Mouse (Mus musculus): ENCODE results near the gene Shisa8.

DNA sequence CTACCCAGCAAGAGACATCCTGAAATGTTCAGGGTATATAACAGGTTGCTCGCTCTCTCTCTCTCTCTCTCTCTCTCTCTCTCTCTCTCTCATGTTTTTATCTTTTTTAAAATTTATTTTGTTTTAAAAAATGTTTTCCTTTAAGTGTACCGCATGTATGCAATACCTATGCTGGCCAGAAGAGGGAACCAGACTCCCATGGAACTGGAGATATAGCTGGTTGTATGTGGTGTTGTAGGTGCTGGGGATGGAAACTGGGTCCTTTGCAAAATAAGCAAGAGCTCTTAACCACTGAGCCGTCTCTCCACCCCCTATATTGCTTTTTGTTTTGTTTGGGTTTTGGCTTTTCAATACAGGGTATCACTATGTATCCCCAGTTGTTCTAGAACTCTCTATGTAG, 39.0 kb upstream of the Shisa8 start:
- TF ChIP-seq E2F4 (IDR thresholded peaks at IDR 0.05; ENCODE audit: insufficient read depth) (no peak), POLR2A (IDR thresholded peaks at IDR 0.05; ENCODE audit: insufficient read length, low read depth) (no peak), MYOG (IDR thresholded peaks at IDR 0.05; ENCODE audit: control insufficient read depth in 1 of 3, insufficient read depth in 1 of 3, insufficient read length in 2 of 3, low read depth in 2 of 3) (no peak), TCF3 (IDR thresholded peaks at IDR 0.05; ENCODE audit: insufficient read length, low read depth) (no peak), POLR2AphosphoS2 (IDR thresholded peaks at IDR 0.05; ENCODE audit: insufficient read length, low read depth) (no peak), USF1 (IDR thresholded peaks at IDR 0.05; ENCODE audit: low read depth) (no peak), MYOD1 (IDR thresholded peaks at IDR 0.05; ENCODE audit: control insufficient read depth in 1 of 3, insufficient read length in 2 of 3, low read depth in 2 of 3) (no peak), SRF (IDR thresholded peaks at IDR 0.05; ENCODE audit: control insufficient read depth, insufficient read length, low read depth) (no peak), REST (IDR thresholded peaks at IDR 0.05; ENCODE audit: insufficient read depth, insufficient read length) (no peak)

All from myocyte (in vitro differentiated cells).